Mouse (Mus musculus) ES-CJ7 (cell line): ENCODE measurements around the gene Plk1.

Experiments used
- DNase-seq: peaks from one replicate; pipeline ENCODE4 v3.0.0; 2011; ENCODE audit warnings: low read depth, low spot score

Plk1 gene

DNA sequence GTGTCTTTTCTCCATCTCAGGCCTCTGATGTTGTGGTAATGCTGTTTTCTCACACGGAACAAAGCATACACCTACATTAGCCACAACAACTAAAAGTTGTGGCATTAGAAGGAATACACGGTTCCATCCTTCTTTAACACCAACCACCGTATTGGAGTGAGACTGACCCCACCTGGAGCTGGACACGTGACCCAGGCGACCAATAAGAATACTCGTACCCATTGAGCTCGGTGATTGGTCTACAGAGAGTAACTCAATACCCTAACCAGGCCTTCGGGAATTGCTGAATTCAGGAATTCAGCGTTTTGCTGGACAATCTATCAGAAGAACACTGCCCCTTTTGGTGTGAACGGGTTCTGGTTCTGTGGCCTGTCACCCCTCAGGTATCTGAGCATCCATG lies 31.9 kb downstream of the Plk1 start:
- peak; percentile 54 for DNase-seq

DNA sequence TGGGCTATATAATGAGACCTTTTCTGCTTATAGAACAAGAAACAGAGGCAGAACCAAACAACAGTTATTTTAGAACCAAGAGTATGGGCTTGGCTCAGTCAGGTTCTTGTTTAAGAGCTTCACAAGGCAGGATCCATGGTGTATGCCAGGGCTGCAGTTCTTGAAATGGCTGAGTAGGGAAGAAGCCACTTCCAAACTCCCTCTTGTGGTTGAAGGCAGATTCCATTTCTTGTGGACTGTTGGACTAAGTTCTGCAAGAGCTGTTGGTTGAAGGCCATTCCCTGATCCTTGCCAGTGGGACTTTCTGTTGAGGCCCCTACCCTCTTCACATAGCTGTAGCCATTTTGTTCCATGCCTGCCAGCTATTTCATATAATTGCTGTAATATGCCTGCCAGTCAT lies 34.7 kb downstream of the Plk1 start:
- peak; percentile 40 for DNase-seq

DNA sequence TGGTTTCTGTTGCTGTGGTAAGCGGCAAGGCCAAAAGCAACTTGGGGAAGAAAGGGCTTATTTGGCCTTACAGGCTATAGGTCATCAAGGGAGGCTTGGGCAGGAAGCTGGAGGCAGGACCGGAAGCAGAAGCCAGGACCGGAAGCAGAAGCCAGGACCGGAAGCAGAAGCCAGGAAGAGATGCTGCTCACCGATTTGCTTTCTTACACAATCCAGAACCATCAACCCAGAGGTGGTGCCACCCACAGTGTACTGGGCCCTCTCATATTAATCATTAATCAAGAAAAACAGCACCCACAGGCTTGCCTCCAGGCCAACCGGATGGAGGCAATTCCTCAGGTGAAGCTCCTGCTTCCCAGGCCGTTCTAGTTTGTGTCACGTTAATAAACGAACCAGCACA lies 37.5 kb downstream of the Plk1 start:
- DNase-seq = no peak

DNA sequence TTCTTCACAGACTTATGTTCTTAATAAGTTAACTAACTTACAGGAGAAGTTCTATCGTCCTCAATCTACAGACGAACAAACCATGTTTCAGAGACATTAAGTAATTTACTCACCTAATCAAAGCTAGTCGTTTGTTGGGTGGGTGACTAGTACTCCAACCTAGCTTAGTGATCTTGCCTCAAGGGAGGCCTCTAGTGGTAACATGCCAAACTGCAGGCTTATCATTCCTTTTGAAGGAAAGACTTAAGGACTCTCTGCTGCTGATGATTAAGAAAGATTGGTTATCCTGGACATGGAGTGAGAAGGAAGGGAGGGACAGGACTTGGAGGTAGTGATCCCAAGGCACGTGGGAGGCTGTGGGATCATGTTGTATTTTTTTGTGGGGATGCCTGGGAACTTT lies 38.1 kb downstream of the Plk1 start:
- DNase-seq = peak; percentile 76

DNA sequence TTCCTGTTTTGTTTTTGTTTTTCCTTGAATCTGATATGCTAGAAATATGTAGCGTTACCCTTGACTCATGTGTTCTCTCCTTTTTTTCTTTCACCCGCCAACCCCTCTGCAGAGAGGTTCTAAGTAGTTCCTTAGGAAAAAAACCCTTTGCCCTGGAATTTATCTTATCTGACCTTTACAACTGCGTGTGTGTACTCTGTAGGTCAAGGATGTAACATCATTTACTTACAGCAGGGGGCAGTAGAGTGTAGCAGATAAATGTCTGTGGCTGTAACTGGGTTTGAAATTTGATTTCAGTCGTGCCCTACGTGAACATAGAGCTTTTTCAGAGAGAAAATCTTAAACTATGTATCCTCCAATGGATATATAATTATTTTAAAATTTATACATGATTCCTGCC lies 40.1 kb downstream of the Plk1 start:
- DNase-seq = peak; percentile 59

DNA sequence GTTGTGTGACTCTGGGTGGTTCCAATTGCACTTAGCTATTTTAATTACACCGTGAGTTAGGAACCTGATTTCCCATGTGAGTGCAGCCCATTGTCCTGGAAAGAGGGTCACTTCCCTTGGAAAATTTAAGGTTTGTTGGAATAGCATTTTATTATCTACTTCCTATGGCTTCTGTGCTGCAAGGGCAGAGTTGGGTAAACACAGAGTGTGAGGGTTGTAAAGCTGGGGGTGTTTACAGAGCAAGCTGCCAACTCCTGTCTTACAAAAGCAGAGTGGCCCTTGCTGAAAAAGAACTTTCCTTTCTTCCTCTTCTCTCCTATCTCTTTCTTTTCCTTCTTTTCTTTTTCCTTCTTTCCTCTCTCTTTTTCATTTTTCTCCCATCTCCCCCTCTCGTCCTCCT lies 44.7 kb downstream of the Plk1 start:
- no peak for DNase-seq

DNA sequence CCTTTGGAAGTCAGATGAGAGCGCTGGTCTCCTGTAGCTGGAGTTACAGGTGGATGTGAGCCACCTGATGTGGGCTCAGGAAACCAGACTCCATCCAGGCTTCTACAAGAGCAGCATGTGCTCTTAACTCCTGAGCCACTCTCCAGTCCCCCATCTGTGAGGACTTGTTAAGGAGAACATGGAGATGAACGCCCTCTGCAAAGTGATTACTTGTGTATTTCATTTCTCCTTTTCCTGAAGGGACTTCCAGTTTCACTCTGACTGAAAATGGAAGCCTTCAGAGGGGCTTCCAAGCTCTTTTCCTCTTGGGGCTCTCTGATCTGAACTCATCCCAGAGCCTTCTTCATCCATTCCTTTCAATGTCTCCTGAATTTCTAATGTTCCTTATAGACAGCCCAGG lies 46.9 kb downstream of the Plk1 start:
- no peak for DNase-seq

DNA sequence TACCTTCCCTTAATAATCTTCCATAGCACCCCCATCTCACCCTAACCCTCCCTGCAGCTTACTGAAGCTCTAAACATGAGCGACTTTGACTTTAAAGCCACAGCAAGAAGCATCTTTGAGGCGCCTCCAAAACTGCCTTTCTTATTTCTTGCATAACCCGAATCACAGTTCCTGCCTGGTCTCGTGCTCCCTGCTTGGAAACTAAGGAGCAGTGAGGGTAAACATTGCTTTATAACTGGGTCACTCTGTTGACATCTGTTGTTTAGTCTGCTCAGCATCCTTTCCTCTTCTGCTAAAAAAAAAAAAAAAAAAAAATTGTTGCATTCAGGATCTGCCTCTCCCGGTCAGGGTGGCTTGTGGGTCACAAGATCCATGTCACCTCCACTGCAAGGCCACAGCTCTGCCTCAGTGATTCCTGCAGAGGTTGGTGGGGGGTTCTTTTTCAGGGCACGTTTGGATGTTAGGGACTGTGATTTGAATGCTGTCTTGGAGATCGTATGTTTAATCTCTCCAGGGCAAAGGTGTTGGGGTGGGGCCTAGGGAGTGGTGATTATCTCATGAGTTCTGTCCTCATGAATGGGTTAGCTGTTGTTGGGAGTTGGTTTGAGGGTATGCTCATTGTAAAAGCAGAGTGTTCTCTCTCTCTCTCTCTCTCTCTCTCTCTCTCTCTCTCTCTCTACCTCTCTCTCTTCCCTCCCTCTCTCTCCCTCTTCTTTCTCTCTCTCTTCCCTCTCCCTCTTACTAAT lies 49.2 kb downstream of the Plk1 start:
- no peak for DNase-seq

DNA sequence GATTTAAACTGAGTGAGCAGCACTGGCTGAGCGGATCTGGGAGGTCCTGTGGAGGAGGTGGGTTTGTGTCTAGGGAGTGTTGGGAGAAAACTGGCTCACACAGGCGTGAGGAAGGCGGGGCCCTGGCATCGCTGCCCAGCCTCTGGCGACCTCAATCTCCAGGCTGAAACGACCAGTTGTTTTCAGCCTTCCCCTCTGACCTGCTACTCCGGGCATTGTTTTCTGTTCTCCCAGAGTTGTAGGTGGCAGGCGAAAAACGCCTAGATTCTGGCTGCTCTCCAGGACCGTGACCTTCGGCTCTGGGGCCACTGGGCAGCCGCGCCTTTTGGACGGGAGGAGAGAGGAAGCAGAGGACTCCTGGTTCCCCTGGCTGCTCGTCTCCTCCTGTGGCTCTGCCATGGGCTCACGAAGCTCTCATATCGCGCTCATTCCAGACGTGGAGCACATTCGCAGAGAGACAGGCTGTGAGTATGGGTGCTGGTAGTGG lies 60.1 kb downstream of the Plk1 start, which contains the start of gene Chp2:
TSS of gene Chp2 (plus strand) at position 182 of the 487 bp plus-strand sequence.
- DNase-seq = no peak
